Mouse (Mus musculus) E14TG2a.4 (cell line): Measurements from ENCODE around the gene Tex2.

Source experiments
- H3K27me3 ChIP-seq: 2 replicates; pipeline ENCODE4 v1.6.1; 2014; ENCODE audit warnings: low read length, control low read depth; ENCODE audit not compliant: insufficient read depth
- H3K36me3 ChIP-seq: 2 replicates; pipeline ENCODE4 v1.6.1; 2014; ENCODE audit warnings: low read length, control low read depth; ENCODE audit not compliant: insufficient read depth
- H3K4me1 ChIP-seq: replicated peaks from 2 replicates; pipeline ENCODE4 v1.6.1; 2014; ENCODE audit warnings: low read depth, low read length, control low read depth
- H3K4me3 ChIP-seq: replicated peaks from 2 replicates; pipeline ENCODE4 v1.5.1; 2014; ENCODE audit warnings: mild to moderate bottlenecking, low read length
- H3K9me3 ChIP-seq: 2 replicates; pipeline ENCODE4 v1.6.1; 2014; ENCODE audit warnings: low read length, control low read depth
- CTCF ChIP-seq: conservative IDR thresholded peaks from 2 replicates; pipeline ENCODE4 v1.5.1; 2014; ENCODE audit warnings: low read length
- NANOG ChIP-seq: IDR thresholded peaks from 2 replicates; pipeline ENCODE4 v1.6.1; 2014; ENCODE audit warnings: borderline replicate concordance, low read length, mixed read lengths
- POU5F1 ChIP-seq: IDR thresholded peaks from 2 replicates; pipeline ENCODE4 v1.6.1; 2014; ENCODE audit warnings: low read length, borderline replicate concordance

Tex2 gene

DNA sequence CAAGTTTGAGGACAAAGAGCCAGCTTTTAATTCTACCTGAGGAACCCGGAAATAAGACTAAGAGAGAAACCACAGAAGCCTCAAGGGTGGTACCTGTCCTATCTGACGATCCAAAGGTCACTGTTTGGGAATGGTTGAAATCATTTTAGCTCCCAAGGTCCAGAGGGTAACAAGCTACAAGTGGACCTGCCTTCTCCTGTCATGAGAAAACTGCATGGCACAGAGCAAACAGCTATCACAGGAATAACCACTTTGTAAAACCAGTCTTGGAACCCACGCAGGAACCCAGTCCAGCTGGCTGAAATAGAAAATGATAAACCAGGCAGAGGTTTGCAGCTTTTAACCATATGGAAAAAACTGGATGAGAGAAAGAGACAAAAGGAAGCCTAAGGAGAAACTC lies 150.9 kb downstream of the Tex2 start:
- TF ChIP-seq POU5F1 (no peak), NANOG (no peak), CTCF (no peak)
- Histone ChIP-seq H3K4me3 (no peak overlapping the region), H3K27me3 (no peaks in the 10 kb centered on the region), H3K4me1 (no peaks in the 10 kb centered on the region), H3K36me3 (no peaks in the 10 kb centered on the region), H3K9me3 (no peaks in the 10 kb centered on the region)

GRCm38 (mm10) chr11:106461145-106461932 lies 151.9 kb downstream of the Tex2 start:
- Histone ChIP-seq H3K27me3 (no peaks in the 10 kb centered on the region), H3K4me3 (no peak overlapping the region), H3K4me1 (no peaks in the 10 kb centered on the region), H3K9me3 (no peaks in the 10 kb centered on the region), H3K36me3 (no peaks in the 10 kb centered on the region)
- TF ChIP-seq CTCF, result no peak
- TF ChIP-seq NANOG, result no peak
- TF ChIP-seq POU5F1, result no peak

- H3K9me3 ChIP-seq, result no peaks in the 10 kb centered on the region
- no peaks in the 10 kb centered on the region for H3K36me3 ChIP-seq
- H3K4me1 ChIP-seq, result no peaks in the 10 kb centered on the region
- no peaks in the 10 kb centered on the region for H3K27me3 ChIP-seq
- TF ChIP-seq POU5F1 (no peak), NANOG (no peak), CTCF (no peak)
- no peak overlapping the region for H3K4me3 ChIP-seq
Observed at GRCm38 (mm10) chr11:106460671-106461070, 152.6 kb downstream of the Tex2 start.

GRCm38 (mm10) chr11:106458540-106458939 lies 154.7 kb downstream of the Tex2 start:
- Histone ChIP-seq H3K4me1 (no peaks in the 10 kb centered on the region), H3K9me3 (no peaks in the 10 kb centered on the region), H3K36me3 (no peaks in the 10 kb centered on the region), H3K4me3 (no peak overlapping the region), H3K27me3 (no peaks in the 10 kb centered on the region)
- TF ChIP-seq POU5F1, result no peak
- TF ChIP-seq NANOG, result no peak
- TF ChIP-seq CTCF, result no peak
